Mouse (Mus musculus) liver, embryonic 13.5 days (tissue): Measurements from ENCODE around the gene Nkx2-3. TPM values are rescaled to one million over a fixed set of nuclear protein-coding genes. Genes with fewer than 3 reads are reported as not detected.

Experiments used
- ATAC-seq: fragments of 200-750 bp; cut with Nextera tagmentation; 2 replicates; pipeline ENCODE4 v1.8.0; 2017; ENCODE audit warnings: low read depth, mild to moderate bottlenecking, moderate number of reproducible peaks, moderate library complexity
- DNase-seq: peaks from one replicate; pipeline ENCODE4 v3.0.0; 2022
- H3K27ac ChIP-seq: fragments of 300-500 bp; sonication (generic); 2 replicates; pipeline ENCODE4 v1.5.1; 2015; ENCODE audit warnings: moderate library complexity, mild to moderate bottlenecking, inconsistent platforms
- H3K27me3 ChIP-seq: fragments of 300-500 bp; sonication (generic); 2 replicates; pipeline ENCODE4 v1.6.1; 2015; ENCODE audit warnings: mild to moderate bottlenecking, inconsistent platforms
- H3K36me3 ChIP-seq: fragments of 300-500 bp; sonication (generic); 2 replicates; pipeline ENCODE4 v1.6.1; 2015; ENCODE audit warnings: mild to moderate bottlenecking, inconsistent platforms
- H3K4me1 ChIP-seq: fragments of 300-500 bp; sonication (generic); replicated peaks from 2 replicates; pipeline ENCODE4 v1.6.1; 2015; ENCODE audit warnings: inconsistent platforms
- H3K4me2 ChIP-seq: fragments of 300-500 bp; sonication (generic); 2 replicates; pipeline ENCODE4 v1.6.1; 2015; ENCODE audit warnings: inconsistent platforms, mild to moderate bottlenecking, moderate library complexity
- H3K4me3 ChIP-seq: fragments of 300-500 bp; sonication (generic); replicated peaks from 2 replicates; pipeline ENCODE4 v1.5.1; 2015; ENCODE audit warnings: mild to moderate bottlenecking, inconsistent platforms
- H3K9ac ChIP-seq: fragments of 300-500 bp; sonication (generic); 2 replicates; pipeline ENCODE4 v1.6.1; 2015; ENCODE audit warnings: mild to moderate bottlenecking, inconsistent platforms
- H3K9me3 ChIP-seq: fragments of 300-500 bp; sonication (generic); replicated peaks from 2 replicates; pipeline ENCODE4 v1.6.1; 2016; ENCODE audit warnings: inconsistent platforms
- WGBS: fragments of 180-500 bp; shearing (Covaris S2); methylation state at CpG from one replicate; pipeline ENCODE4 v1.1.7; 2015; ENCODE audit not compliant: insufficient replicate concordance; 5-methylcytosine and 5-hydroxymethylcytosine counted together
- microRNA-seq: library from miRNA; unstranded; fragments of <30 nt; microRNA quantifications from one replicate; pipeline ENCODE4, GENCODE M21; 2016
- polyA plus RNA-seq: library from polyadenylated mRNA; unstranded; fragments of >200 nt; fragmentation: Nextera tagmentation; extraction: Ambion mirVana; gene quantifications from 2 replicates; pipeline ENCODE4 v1.2.1, GENCODE M21; 2015

Nkx2-3 gene
- polyA plus RNA-seq, 1 experiment from 2014 or later = 0.21 TPM

DNA sequence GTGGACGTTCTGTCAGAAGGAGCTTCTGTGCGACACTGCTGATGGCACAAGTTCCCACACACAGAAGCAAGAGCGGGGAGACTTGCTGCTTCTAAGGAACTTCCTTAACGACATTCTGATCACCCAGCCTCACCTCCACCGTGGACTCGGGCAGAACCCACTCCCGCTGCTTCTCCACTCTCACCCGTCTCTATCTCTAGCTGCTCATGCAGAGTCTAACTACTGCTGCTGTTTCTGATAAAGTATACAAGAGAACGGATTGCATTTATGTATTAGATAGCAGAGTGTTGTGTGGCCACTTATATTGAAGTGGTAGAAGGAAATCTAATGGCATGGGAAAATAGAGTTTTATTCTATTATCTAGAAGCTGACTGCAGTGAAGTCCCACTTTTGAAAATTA is 48.6 kb downstream of the Nkx2-3 start:
- 30% methylated on average over 9 of the region's 9 CpGs for WGBS
- no peak for ATAC-seq

DNA sequence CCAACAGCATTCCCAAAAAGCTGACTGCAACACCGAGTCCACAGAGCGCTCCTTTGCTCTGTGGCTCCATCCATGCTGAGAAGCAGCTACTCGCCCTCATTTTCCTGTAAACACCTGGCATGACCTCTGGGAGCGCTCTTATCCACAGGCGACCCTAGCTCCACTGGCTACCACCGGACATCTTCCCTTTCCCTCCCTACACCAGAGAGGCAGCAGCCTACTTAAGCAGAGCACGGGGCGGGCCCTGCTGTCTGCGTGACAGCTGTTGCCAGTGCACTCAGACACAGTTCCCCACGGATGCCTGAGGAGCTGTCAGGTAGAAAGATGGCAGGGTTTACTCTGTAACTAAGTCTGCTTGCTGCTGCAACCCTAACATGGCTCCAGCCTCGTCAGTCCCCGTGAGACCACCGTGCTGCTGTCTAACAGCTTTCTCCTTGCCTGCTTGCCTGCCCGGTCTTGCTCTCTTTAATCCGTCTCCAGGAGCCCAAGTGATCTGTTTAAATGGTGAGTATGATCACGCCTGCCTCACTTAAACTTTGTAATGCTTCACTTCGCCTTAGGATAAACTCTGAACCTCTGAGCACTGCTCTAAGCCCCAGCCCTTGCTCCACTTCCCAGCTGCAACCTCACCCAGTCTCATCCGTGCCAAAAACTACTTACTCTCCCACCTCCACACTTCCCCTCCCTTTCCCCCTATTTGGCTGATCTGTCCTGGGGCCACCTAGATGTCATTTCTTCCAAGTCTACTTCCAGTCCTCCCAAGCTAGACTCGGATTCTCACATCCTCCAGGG is 50.2 kb downstream of the Nkx2-3 start:
- H3K4me2 ChIP-seq = no peak overlapping the region
- no peak overlapping the region for H3K9ac ChIP-seq
- peaks cover 19% of the 10 kb centered on the region for H3K4me1 ChIP-seq
- peaks cover 31% of the 10 kb centered on the region for H3K36me3 ChIP-seq
- no peak overlapping the region for H3K4me3 ChIP-seq
- H3K9me3 ChIP-seq = no peaks in the 10 kb centered on the region
- no peak overlapping the region for H3K27ac ChIP-seq
- WGBS = 66% methylated on average over 19 of the region's 19 CpGs
- no peaks in the 10 kb centered on the region for H3K27me3 ChIP-seq
- ATAC-seq = no peak
- DNase-seq = no peak

More for the DNA sequence above, 48.6 kb downstream of the Nkx2-3 start:
- no peak for DNase-seq
- Histone ChIP-seq H3K4me2 (no peak overlapping the region), H3K9ac (no peak overlapping the region), H3K36me3 (peaks cover 23% of the 10 kb centered on the region), H3K27me3 (no peaks in the 10 kb centered on the region; the same call in 1 of the 2 replicates), H3K27ac (no peak overlapping the region), H3K4me1 (peaks cover 12% of the 10 kb centered on the region), H3K9me3 (no peaks in the 10 kb centered on the region), H3K4me3 (no peak overlapping the region)

DNA sequence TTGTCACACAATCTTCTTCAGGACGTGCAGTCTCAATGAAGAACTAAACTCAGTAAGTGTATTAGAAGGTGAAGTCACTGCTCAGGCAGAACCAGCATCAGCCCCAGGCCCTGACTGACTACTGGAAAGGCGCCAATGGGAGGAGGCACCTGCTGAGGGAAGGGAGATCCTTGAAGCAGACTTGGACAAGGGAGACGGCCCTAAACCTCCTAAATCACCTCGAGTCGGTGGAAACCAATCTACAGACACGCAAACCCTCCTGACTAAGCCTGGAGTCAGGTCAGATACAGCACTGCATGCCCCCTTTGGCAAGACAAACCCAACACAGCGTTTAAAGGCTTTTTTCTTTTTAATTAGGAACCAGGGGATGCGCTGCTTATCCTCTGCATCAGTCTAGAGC is 51.3 kb downstream of the Nkx2-3 start:
- Histone ChIP-seq H3K4me3 (no peak overlapping the region), H3K9me3 (no peaks in the 10 kb centered on the region), H3K27me3 (no peaks in the 10 kb centered on the region), H3K4me1 (peaks cover 19% of the 10 kb centered on the region), H3K9ac (no peak overlapping the region), H3K4me2 (no peak overlapping the region), H3K36me3 (peaks cover 31% of the 10 kb centered on the region), H3K27ac (no peak overlapping the region)
- DNase-seq = no peak
- 75% methylated on average over 8 of the region's 8 CpGs for WGBS
- ATAC-seq = no peak

Small RNA genes lying within 50 kb of the gene (microRNA-seq; reads per million reads assigned to microRNA genes)
- not detected for gene Gm22646

Other genes with a start within 250 kb of the Nkx2-3 start
- gene Hpse2, start 224.0 kb upstream of the Nkx2-3 start, polyA plus RNA-seq = 0.02 TPM in 1 of 2 replicates, not detected in the other
- 0.07 and 0.37 TPM in 2 replicates for gene Cnnm1, start 171.9 kb upstream of the Nkx2-3 start, polyA plus RNA-seq
- gene Got1, start 87.7 kb upstream of the Nkx2-3 start, polyA plus RNA-seq = 22.0 and 24.0 TPM in 2 replicates
- gene Slc25a28, start 62.6 kb downstream of the Nkx2-3 start, polyA plus RNA-seq = 6.3 and 6.8 TPM in 2 replicates
- gene Entpd7, start 77.3 kb downstream of the Nkx2-3 start, polyA plus RNA-seq = 3.0 and 3.2 TPM in 2 replicates
- gene Cutc, start 140.7 kb downstream of the Nkx2-3 start, polyA plus RNA-seq = 14.7 and 14.8 TPM in 2 replicates
- gene Cox15, start 140.7 kb downstream of the Nkx2-3 start, polyA plus RNA-seq = 7.0 TPM in 2 replicates
- 8.5 and 8.9 TPM in 2 replicates for gene Abcc2, start 169.9 kb downstream of the Nkx2-3 start, polyA plus RNA-seq